Mouse (Mus musculus) limb, embryonic 11.5 days (tissue): ENCODE measurements at regions not wholly inside any gene's neighbourhood (a gene's known extent, or its start where the extent isn't known, plus 50 kb on each side); places are given as distances from the start of the nearest gene placed in this dataset.

Source experiments
- ATAC-seq: fragments of 200-750 bp; cut with Nextera tagmentation; 2 replicates; pipeline ENCODE4 v1.8.0; 2017; ENCODE audit warnings: low read depth; ENCODE audit not compliant: insufficient number of reproducible peaks, low FRiP score, low TSS enrichment
- DNase-seq: peaks from one replicate; pipeline ENCODE4 v3.0.0-alpha.2; 2015; ENCODE audit warnings: low spot score
- H3K27ac ChIP-seq: fragments of 300-500 bp; sonication (generic); replicated peaks from 2 replicates; pipeline ENCODE4 v1.5.1; 2014; ENCODE audit warnings: low read depth, mild to moderate bottlenecking, low read length
- H3K27me3 ChIP-seq: fragments of 300-500 bp; sonication (generic); 2 replicates; pipeline ENCODE4 v1.6.1; 2014; ENCODE audit warnings: mild to moderate bottlenecking, low read length, mixed read lengths; ENCODE audit not compliant: control insufficient read depth, insufficient read depth
- H3K36me3 ChIP-seq: fragments of 300-500 bp; sonication (generic); 2 replicates; pipeline ENCODE4 v1.6.1; 2014; ENCODE audit warnings: mild to moderate bottlenecking, low read length, moderate library complexity, mixed read lengths; ENCODE audit not compliant: control insufficient read depth, insufficient read depth
- H3K4me1 ChIP-seq: fragments of 300-500 bp; sonication (generic); 2 replicates; pipeline ENCODE4 v1.6.1; 2014; ENCODE audit warnings: low read length, mixed read lengths; ENCODE audit not compliant: control insufficient read depth, insufficient read depth
- H3K4me2 ChIP-seq: fragments of 300-500 bp; sonication (generic); 2 replicates; pipeline ENCODE4 v1.6.1; 2014; ENCODE audit warnings: low read depth, mild to moderate bottlenecking, moderate library complexity; ENCODE audit not compliant: severe bottlenecking
- H3K4me3 ChIP-seq: fragments of 300-500 bp; sonication (generic); 2 replicates; pipeline ENCODE4 v1.5.1; 2014; ENCODE audit warnings: low read depth, low read length
- H3K9ac ChIP-seq: fragments of 300-500 bp; sonication (generic); 2 replicates; pipeline ENCODE4 v1.6.1; 2014; ENCODE audit warnings: mild to moderate bottlenecking, low read length
- H3K9me3 ChIP-seq: fragments of 300-500 bp; sonication (generic); 2 replicates; pipeline ENCODE4 v1.6.1; 2016; ENCODE audit warnings: low read length; ENCODE audit not compliant: control insufficient read depth
- WGBS: fragments of 180-500 bp; shearing (Covaris S2); extraction: QIAGEN DNeasy Blood & Tissue Kit; methylation state at CpG from one replicate; pipeline ENCODE4 v1.1.7; 2014; 5-methylcytosine and 5-hydroxymethylcytosine counted together

- Histone ChIP-seq H3K9me3 (no peaks in the 10 kb centered on the region), H3K9ac (no peak overlapping the region), H3K4me3 (no peak overlapping the region), H3K27me3 (no peaks in the 10 kb centered on the region), H3K36me3 (no peaks in the 10 kb centered on the region), H3K27ac (no peak overlapping the region), H3K4me1 (peaks cover 32% of the 10 kb centered on the region), H3K4me2 (no peak overlapping the region)
- no peak for ATAC-seq
- WGBS: 11% methylated on average over 14 of the region's 14 CpGs
- DNase-seq: peak; percentile 66
Measured at GRCm38 (mm10) chr16:29837025-29837629, 227.1 kb upstream of the Hes1 start.

- ATAC-seq (no peak), DNase-seq (no peak)
- Histone ChIP-seq H3K4me3 (no peak overlapping the region), H3K4me1 (peaks cover 32% of the 10 kb centered on the region), H3K27me3 (no peaks in the 10 kb centered on the region), H3K27ac (no peak overlapping the region), H3K4me2 (no peak overlapping the region), H3K36me3 (no peaks in the 10 kb centered on the region), H3K9me3 (no peaks in the 10 kb centered on the region), H3K9ac (no peak overlapping the region)
- 72% methylated on average over 5 of the region's 5 CpGs for WGBS
Measured at GRCm38 (mm10) chr16:29837874-29838273, 226.3 kb upstream of the Hes1 start.

GRCm38 (mm10) chr16:29838981-29839661 lies 225.1 kb upstream of the Hes1 start:
- no peaks in the 10 kb centered on the region for H3K9me3 ChIP-seq
- no peak overlapping the region for H3K9ac ChIP-seq
- DNase-seq (peak; percentile 90), ATAC-seq (peak; percentile 71)
- 8% methylated on average over 28 of the region's 28 CpGs for WGBS
- H3K27me3 ChIP-seq: no peaks in the 10 kb centered on the region
- peaks cover 32% of the 10 kb centered on the region for H3K4me1 ChIP-seq
- H3K4me3 ChIP-seq: peak overlapping the region; percentile 8; the same call in 1 of the 2 replicates
- no peaks in the 10 kb centered on the region for H3K36me3 ChIP-seq
- peak overlapping the region; percentile 49 for H3K4me2 ChIP-seq
- H3K27ac ChIP-seq: peak overlapping the region; percentile 86

- no peak; the same call in 1 of the 2 replicates for ATAC-seq
- Histone ChIP-seq H3K4me1 (peaks cover 33% of the 10 kb centered on the region), H3K36me3 (no peaks in the 10 kb centered on the region), H3K9me3 (no peaks in the 10 kb centered on the region), H3K4me3 (peak overlapping the region; percentile 8; the same call in 1 of the 2 replicates), H3K27ac (peak overlapping the region; percentile 86), H3K9ac (no peak overlapping the region; the same call in 1 of the 2 replicates), H3K27me3 (no peaks in the 10 kb centered on the region), H3K4me2 (peak overlapping the region; percentile 49)
- WGBS: 2% methylated on average over 6 of the region's 6 CpGs
- DNase-seq: no peak
Measured at GRCm38 (mm10) chr16:29839662-29840001, 224.6 kb upstream of the Hes1 start.

- no peak overlapping the region for H3K9ac ChIP-seq
- WGBS: 63% methylated on average over 2 of the region's 2 CpGs
- H3K4me3 ChIP-seq: no peak overlapping the region
- no peaks in the 10 kb centered on the region for H3K36me3 ChIP-seq
- ATAC-seq: no peak
- H3K27ac ChIP-seq: no peak overlapping the region; the same call in 1 of the 2 replicates
- H3K4me2 ChIP-seq: no peak overlapping the region
- no peak for DNase-seq
- peaks cover 40% of the 10 kb centered on the region for H3K4me1 ChIP-seq
- H3K9me3 ChIP-seq: no peaks in the 10 kb centered on the region
- no peaks in the 10 kb centered on the region for H3K27me3 ChIP-seq
Measured at GRCm38 (mm10) chr16:29840412-29840811, 223.8 kb upstream of the Hes1 start.

GRCm38 (mm10) chr16:29841132-29841531 lies 223.1 kb upstream of the Hes1 start:
- Histone ChIP-seq H3K9ac (no peak overlapping the region), H3K27me3 (no peaks in the 10 kb centered on the region), H3K4me2 (no peak overlapping the region), H3K36me3 (no peaks in the 10 kb centered on the region), H3K4me3 (no peak overlapping the region), H3K4me1 (peaks cover 42% of the 10 kb centered on the region), H3K9me3 (no peaks in the 10 kb centered on the region), H3K27ac (0 out of 2 replicates have a peak overlapping the region, but pooled peaks have one; percentile 8)
- DNase-seq (no peak), ATAC-seq (no peak)
- 29% methylated on average over 4 of the region's 4 CpGs for WGBS

- no peak overlapping the region for H3K9ac ChIP-seq
- H3K4me1 ChIP-seq: peaks cover 39% of the 10 kb centered on the region
- H3K27ac ChIP-seq: no peak overlapping the region
- no peaks in the 10 kb centered on the region for H3K27me3 ChIP-seq
- no peak overlapping the region for H3K4me3 ChIP-seq
- no peaks in the 10 kb centered on the region for H3K9me3 ChIP-seq
- no peak for ATAC-seq
- no peaks in the 10 kb centered on the region for H3K36me3 ChIP-seq
- no peak overlapping the region for H3K4me2 ChIP-seq
- DNase-seq: no peak
- WGBS: 92% methylated on average over 4 of the region's 4 CpGs
Measured at GRCm38 (mm10) chr16:29842071-29842470, 222.1 kb upstream of the Hes1 start.

- Histone ChIP-seq H3K27ac (no peak overlapping the region), H3K4me1 (peaks cover 31% of the 10 kb centered on the region), H3K36me3 (no peaks in the 10 kb centered on the region), H3K9me3 (no peaks in the 10 kb centered on the region), H3K4me2 (no peak overlapping the region), H3K9ac (no peak overlapping the region), H3K4me3 (no peak overlapping the region), H3K27me3 (no peaks in the 10 kb centered on the region)
- ATAC-seq: no peak
- 79% methylated on average over 7 of the region's 7 CpGs for WGBS
- DNase-seq: no peak
Measured at GRCm38 (mm10) chr16:29843490-29843889, 220.7 kb upstream of the Hes1 start.
